Mouse (Mus musculus) induced T-regulatory cell, adult 2 months (primary cell): ENCODE measurements at regions not wholly inside any gene's neighbourhood (a gene's known extent, or its start where the extent isn't known, plus 50 kb on each side); places are given as distances from the start of the nearest gene placed in this dataset.

Experiments
- DNase-seq: peaks from one replicate; pipeline ENCODE4 v3.0.0-alpha.2; 2012; ENCODE audit warnings: low read depth

DNA sequence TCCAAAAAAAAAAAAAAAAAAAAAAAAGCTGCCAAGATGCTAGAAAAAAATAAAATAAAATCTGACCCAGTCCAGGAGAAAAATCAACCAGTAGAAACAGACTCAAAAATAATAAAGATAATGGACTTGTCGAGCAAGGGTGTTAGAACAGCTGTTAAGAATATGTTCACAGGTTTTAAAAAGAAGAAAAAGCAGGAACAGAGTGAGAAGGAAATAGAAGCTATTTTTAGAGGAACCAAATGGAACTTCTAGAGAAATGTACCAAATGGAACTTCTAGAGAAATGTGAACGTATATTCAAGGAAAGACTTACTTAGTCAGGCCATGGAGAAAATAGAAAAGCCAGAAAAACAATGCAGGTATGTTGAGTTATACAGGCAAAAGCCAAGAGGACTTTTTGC, 662.4 kb upstream of the Jmjd1c start:
- DNase-seq, result no peak

DNA sequence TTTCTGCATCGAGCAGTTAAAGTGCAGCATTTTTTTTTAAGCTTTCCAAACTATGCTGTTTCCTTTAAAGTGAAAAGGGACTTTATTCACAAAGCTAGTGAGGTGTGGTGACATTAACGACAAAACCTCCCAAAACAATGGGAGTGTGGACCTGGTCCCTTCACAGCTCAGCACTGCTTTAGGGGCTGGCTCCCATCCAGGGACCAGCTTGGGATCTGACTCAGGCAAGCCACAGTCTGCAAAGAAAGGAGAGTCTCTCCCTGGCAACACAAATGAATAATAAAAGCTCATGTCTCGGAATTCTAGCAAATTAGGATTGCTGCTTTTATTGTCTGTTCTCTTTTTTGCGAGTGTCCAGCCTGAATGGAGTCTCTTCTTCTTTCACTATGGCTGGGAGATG, 625.2 kb upstream of the Jmjd1c start:
- DNase-seq, result no peak

DNA sequence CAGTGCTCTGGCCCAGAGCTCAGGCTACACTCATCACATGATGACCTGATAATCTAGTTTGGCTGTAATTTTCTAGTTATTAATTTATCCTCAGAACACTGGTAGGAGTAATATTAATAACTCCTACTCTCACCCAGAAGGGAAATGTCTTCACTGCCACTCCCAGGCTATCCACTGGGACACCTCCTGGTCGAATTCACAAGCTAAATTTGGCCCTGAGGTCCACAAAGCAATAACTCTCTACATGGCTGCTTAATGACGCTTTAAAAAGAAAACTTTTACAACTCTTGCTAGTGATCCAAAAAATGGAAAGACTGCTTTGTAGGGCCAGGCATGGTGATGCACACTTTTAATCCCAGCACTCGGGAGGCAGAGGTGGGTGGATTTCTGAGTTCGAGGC, 623.9 kb upstream of the Jmjd1c start:
- no peak for DNase-seq

DNA sequence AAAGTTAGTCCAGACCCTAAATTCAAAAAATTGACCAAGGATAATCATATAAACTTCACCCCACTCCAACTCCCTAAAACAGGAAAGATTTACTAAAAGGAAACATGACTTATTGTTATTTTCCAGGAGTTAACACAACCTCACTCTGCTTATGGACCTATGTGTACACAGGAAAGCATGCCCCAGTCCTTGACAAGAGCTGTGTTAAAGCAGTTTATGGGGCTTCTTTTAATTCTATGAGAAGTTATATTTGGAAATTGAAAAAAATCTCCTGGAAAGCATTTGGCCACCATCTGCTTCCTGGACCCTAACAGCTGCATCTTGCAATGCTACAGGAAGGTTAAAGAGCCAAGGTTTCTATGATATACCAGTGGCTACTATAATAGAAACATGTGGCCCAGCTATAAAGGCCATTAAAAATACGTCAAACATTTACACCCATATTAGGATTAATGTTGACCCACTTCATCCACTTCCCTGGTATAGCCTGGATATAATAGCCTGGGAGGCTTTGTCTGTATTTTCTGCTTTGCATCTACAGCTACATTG, 620.7 kb upstream of the Jmjd1c start:
- no peak for DNase-seq

DNA sequence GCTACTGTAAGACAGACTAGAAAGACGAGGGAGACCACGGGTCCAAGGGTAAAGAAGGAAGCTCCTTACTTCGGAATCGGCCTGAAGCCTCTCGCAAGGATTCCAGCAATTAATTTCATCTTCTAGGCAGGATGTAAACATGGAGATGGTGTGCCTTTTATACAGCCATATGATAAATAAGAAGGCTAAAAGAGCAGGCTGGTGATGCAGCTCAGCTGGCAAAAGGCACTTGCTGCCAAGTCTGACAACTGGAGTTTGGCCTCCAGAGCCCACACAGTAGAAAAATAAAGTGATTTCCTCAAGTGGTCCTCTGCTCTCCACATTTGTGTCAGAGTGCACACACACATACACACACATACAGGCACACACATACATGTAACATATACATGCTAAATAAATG, 605.1 kb upstream of the Jmjd1c start:
- DNase-seq, result no peak

DNA sequence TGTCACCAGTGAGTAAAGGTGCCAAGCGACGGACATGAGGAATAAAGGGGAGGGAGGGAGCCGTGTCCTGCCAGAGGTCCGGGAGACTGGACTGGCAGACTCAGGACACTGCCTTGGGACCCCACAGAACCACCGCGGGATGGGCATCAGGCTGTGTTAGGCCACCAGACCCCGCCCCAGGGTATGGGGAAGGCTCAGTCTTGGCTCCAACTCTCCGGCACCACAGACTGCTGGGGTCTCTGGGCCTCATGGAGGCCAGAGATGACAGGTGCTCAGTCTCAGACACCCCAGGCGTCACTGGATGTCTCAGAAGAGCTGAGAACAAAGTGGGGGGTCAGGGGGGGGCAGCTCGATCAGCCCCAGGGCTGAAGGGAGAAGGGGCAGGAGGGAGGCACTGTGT, 604.1 kb upstream of the Jmjd1c start:
- DNase-seq, result no peak

DNA sequence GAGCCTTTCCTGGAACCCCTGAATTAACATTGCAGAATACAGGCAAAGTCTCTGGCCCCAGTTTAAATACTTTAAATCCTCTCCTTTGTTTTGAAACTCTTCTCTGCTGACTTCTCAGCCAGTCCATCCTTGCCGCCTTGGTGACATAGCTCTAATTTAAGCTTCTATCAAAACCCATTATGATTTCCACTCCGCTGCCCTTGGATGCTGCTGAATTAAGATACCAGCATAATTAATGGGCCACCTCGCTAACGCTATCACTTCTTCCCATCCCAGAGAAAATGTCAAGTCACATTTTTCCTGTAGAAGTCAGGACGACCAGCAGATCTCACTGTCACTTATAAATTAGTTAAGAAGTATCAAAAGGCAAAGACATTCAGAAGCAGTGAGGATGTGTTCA, 556.1 kb upstream of the Jmjd1c start:
- DNase-seq, result no peak

DNA sequence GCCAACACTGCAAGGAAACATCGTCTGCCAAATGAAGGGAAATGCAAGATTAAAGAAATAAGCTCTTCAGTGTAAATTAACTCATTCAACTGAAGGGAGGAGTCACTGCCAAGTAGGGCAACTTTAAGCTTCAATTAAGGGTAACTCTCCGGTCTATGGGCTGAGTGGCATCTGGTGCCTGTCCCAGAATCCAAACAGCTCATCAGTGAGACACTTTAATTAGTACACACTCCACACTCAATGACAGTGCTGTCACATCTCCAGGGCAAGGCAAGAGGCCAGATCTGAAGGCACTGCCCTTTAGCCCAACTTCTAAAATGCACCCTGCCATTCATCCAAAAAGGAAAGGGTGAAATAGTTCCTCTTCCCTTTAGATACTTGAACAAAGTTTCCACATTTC, 549.3 kb upstream of the Jmjd1c start:
- DNase-seq, result no peak

DNA sequence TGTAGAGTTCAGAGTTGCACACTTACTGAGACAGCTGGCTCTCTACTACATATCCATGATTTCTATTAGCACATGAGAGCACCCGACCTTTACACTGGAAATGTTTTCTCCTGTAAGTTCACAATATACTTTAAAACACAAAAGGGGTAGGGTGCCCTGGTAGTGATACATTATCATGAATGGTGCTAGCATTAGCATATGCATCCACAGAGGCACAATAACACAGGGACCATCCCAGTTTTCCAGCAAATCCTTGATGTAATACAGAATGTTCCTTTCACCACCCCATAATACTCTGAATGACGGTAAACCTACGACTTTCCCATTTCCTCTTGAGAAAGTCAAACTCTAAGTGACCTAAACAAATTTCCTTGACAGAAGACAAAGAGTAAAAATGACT, 548.3 kb upstream of the Jmjd1c start:
- DNase-seq, result no peak

DNA sequence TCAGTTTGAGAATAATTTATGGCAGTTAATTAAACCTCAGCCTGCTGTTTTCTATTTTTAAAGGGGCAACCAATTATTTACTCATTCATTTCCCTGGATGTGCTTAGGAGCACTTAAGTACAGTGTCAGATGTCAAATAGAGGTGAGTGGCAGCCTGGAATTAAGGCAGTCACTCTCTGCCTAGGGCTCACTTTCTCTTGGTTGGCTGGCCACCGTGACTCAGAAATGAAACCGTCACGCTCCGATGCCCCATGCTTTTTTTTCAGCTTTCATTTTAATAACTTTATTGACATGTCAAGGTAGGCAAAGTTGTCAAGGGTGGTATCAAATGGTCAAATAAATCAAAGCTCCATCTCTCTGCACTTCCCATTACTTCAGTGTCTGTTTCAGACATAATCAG, 547.9 kb upstream of the Jmjd1c start:
- DNase-seq, result no peak

DNA sequence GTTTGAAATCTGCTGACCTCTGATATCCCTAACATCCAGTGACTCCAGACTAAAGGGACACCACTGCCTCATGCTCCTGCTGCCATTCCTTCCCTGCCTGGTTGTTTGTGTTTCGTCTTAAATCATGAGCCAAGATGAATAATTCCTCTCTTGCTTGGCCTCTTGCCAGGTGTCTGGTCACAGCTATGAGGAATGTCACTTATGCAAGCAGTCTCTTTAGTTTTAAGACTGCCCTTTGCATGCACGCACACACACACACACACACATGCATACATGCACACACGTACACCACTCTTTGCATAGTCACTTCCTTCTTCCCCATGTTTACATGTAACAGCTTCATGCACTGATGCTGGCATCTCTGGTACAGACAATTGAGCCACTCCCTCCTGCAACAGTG, 543.0 kb upstream of the Jmjd1c start:
- no peak for DNase-seq

DNA sequence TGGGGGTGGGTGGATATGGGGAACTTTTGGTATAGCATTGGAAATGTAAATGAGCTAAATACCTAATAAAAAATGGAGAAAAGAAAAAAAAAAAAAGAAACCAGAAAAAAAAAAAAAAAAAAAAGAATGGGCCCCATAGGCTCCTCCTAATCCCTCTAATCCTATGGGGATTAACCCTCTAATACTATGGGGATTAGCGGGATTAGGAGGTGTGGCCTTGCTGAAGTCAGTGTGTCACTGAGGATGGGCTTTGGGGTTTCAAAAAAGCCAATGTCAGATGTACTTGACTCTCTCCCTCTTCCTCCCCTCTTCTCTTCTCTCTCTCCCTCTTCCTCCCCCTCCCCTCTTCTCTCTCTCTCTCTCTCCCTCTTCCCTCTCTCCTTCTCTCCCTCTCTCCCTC, 541.7 kb upstream of the Jmjd1c start:
- no peak for DNase-seq

DNA sequence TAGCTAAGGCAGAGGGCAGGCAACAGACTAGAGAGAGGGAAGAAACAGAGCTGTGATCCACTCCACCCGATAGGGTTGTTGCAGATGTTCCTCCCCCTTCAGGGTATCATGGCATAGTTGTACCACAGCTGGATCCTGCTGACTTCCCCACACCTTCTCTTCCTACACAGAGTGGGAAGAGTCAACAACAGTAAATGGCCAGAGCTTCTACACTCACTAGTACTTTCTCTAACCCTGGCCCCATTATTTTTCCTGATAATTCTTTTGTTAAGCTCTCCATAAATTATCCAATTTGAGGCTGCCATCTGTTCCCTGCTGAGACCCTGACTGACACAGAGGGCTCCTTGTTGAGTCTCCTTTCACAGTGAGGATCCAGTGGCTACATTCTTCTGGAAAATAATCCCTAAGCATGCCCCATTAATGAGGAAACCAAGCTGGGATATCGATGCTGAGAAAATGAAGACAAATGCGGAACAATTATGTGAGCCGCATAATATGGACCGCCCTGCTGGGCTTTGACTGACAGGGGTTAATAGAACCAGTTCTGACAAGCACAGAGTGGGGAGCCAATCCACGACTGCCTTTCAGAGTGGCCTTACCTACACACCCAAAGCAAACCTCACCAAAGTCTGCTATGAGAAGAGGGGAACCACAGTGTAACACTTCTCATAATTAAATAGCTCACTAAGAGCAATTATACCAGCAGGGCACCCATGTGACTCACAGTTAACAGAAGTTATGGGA, 537.7 kb upstream of the Jmjd1c start:
- no peak for DNase-seq

DNA sequence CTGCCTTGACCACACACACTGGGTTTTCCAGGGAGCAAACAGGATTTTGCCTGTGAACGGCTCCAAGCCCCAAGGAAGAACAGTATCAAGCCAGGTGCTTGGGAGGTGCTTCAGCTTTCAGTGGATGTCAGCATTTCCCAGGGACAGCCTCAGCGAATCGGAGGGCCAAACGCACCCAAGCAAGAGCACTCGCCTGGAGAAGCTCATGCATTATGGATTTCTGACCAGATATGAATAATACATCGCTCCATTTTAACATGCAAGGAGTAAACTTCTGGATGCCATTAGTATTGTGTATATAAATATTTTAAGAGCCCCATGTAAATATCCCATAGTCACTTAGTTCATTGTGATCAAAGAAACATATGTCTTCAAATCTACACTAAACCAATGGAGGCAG, 530.6 kb upstream of the Jmjd1c start:
- DNase-seq, result no peak

DNA sequence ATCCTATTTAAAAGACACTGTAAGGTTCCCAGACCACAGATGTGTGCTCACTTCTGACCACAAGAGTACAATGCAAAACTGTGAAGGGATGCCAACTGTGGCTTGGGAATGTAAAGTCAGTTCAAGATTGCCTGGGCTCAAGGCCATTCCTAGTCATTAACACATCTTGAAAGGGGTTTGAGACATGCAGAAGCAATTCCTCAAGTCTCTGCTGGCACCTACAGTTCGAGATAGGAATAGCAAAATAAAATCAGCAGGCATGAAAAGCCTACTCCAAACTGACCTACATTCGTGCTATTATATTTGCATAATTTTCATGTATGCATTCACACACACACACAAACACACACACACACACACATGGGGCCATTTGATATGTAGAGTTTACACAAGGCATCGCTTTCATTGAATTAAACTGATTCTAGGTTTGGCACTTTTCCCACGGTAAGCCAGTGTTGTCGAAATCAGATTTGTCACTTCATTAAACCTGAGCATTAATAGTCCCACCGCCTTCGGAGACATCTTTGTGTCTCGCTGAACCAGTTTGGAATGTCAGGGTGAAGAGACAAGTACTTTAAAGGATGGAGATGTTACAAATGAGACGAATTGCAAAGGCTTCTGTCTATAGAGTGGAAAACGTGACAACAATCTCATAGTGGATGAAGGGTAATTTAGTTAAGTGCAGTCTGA, 520.9 kb upstream of the Jmjd1c start:
- no peak for DNase-seq

DNA sequence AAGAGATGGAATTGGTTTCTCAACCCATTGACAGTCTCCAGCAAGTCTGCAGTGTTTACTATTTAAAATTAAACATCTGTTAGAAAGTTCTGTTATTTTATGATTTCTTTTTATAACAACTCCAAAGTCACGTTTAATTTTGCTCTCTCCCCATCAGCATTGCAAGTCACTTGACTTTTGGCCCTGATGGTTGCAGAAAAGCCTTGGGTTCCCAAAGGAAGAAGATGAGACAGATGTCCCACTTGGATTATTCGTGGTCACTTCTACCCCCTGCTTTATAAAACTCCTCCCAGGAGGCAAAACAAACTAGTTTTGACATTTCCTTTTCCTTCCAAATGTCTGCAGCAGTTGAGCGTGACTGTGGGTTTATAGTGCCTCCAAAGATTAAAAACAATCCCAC, 502.9 kb upstream of the Jmjd1c start:
- no peak for DNase-seq

DNA sequence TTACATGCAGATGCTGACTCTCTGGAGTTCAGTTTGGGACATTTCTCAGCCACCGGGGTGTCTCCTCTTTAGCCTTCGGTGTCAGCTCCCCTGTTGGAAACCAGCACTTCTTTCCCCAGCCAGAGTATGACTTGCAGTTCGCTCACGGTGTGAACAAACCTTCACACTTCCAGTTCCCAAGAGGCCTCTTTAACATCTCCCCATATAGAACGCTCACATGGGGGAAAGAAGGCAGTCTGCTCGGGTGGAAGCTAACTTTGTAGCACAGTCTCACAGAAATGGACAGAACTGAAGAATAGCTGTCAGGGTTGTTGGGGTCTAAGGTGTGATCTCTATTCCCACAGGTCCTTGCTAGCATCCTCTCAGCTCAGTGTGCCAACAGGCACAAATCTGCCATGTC, 502.4 kb upstream of the Jmjd1c start:
- DNase-seq, result no peak

DNA sequence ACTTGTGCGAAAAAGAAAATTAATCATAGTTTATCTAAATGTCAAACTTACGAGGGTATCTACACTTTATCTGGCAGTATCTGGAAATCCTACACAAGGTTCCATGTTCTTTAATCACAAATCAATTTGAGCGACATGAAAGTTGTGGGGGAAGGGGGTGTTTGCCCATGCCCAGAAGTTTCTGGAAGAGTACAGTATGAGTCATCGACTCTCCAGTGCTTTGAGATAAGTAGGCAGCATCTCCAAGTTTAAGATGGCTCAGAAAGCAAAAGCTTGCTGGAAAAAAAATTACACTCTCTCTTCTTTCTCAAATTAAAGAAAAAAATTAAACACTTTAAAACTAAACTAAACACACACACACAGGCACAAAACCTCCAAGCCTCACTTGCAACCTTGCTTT, 498.0 kb upstream of the Jmjd1c start:
- DNase-seq, result no peak

DNA sequence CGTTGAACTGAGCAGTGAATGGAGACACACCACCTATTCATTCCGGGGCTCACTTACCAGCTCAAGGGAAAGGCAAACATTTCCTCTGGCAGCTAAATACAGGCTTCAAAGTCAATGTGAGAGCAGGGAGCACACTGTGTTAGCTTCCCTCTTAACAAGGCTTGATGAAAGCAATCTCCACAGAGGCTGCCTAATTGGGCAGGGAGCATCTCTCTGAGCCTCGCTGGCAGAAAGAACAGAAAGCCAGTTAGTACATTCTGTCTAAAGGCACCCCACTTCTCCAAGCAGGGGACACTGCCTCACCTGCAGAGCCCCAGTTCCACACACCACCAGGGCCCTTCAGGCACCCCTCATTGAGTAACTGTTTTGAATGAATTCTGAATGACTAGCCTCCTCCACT, 488.8 kb upstream of the Jmjd1c start:
- DNase-seq, result no peak

DNA sequence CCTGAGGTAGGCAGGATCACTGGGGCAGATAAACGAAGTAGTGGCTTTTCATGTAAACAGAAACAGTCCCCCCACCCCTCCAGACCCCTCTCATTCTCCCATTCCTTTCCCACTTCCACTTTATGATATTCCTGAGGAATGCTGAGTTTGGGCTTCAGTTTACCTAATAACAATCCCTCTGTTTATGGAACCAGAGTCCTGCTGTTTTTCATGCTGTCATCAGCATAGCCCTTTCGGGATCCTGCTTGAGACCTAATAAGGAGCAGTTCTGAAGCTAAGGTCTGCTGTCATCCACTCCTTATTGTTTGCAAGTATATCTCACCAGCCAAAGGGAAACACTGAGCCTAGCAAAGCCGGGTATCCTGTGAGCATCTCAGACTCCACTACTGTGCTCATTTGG, 479.6 kb upstream of the Jmjd1c start:
- no peak for DNase-seq

DNA sequence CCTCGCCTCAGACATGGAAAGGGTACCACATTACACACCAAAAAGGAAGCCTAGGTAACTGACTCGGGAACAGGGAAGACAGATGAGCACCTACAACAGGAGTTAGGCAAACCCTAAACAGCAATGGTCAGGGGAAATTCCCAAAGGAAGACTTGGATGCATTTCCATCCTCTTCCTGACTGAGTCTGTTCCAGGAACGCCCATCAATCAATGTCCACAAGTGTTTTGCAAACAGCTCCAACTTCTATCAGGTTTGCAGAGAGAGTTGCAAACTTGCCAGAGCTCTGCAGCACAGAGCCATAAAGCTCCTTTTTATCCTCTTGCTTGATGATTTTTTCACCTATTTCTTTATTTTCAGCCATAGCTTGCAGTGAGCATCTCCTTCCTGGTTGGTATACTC, 464.9 kb upstream of the Jmjd1c start:
- DNase-seq, result no peak

DNA sequence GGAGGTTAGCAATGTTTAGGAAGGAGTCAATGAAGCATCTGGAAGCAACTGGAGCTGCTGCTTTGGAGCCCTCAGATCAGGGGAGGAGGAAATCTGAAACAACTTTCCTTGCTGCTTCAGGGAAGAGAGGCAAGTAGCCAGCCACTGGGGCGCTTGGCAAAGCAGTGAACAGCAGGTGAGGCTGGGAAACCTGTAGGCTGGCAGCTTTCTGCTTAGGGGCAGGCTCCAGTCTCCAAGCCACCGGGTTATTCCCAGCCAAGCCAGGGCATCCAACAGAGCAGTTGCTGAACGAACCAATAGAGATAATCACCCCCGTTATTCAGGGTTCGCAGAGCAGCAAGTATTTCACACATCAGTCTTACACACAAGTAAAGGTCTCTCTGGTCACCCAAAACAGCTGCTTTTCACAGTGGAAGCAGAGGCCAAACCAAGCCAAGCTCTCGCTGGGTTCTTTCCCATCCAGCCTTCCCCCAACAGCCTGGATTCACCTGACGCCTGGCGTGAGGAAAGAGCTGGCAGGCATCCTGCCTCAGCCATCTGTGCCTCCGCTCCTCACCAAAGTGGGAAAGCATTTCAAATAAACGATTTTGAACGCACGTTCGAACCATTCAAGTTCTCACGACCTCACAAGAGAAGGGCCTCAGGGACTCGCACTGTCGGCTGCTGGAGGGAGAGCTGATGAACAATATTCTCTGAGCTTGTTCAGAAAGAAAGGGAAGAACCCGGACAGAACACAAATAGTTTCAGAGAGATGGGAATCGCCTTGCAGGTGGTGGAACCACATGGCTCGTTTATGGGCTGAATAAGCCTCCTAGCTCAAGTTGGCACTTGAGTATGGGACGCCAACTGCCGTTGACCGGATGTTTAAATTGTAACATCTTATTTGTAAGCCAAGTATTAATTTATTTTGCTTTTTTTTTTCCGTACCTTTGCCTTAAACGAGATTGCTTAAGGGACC, 454.8 kb upstream of the Jmjd1c start:
- no peak for DNase-seq

DNA sequence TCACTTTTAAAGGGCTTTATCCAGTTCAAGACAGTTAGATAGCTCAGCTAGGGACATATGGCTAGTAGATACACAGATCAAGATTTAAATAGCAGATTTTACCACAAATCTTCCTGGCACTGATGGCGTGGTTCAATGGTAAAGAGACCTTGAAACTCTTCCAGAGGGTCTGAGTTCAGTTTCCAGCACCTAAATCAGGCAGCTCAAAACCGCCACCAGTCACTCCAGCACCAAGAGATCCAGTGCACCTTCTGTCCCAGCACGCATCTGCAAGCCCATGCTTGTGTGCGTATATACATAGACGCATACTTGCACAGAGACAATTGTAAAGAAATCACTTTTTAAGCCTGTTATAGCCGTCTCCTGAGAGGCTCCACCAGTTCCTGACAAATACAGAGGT, 454.0 kb upstream of the Jmjd1c start:
- no peak for DNase-seq
